Mouse (Mus musculus): Measurements from ENCODE around the gene Ugt1a7c. TPM values are rescaled to one million over a fixed set of nuclear protein-coding genes. Genes with fewer than 3 reads are reported as not detected.
A peak's percentile ranks its signal among the peaks of the same experiment; 100 is the strongest.

The Ugt1a7c gene
- polyA plus RNA-seq, 1 experiment from 2014 or later, result 0.80 TPM

DNA sequence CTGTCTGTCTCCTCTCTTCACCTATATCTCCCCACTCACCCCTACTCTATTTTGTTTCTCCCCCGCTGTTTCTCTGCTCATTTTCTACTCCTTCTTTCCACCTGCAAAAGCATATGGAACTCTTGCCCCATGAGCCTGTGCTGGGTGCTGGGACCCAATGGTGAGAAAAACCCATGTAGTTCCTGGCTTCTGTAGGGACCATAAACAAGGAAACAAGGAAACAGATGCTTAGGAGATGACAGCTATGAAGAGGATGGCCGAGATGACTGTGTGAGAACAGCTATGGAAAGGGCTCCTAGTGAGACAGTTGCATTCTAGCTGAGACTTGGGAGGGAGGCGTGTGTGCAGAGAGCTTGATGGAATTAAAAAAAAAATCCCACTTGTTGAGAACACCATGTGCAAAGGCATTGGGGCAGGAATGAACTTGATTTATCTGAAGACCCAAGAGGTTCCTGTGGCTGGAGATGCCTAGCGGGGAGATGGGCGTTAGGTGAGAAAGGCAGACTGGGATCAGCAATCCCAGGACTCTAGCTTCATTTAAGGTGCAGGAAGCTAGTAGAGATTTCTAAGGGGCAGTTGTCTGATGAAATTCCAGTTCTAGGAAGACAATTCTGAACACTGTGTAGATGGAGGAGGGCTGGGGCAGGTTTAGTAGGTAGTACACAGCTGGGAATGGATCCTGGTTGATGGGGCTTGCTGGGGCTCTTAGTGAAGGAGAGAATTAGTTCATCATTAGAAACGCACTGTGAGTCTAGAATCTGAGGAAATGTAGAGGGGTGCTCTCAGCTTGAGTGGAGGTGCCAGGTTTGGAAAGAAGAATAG is 136.3 kb downstream of the Ugt1a7c start:
- whole genome bisulfite sequencing, result 73% methylated on average over 6 of the region's 6 CpGs
- Histone ChIP-seq H3K9me3 (replicated peaks) (peaks cover 100% of the 10 kb centered on the region), H3K4me1 (no peaks in the 10 kb centered on the region), H3K9ac (no peak overlapping the region), H3K4me3 (no peak overlapping the region), H3K27me3 (no peaks in the 10 kb centered on the region), H3K4me2 (replicated peaks) (no peak overlapping the region), H3K27ac (no peak overlapping the region), H3K36me3 (no peaks in the 10 kb centered on the region)
- ATAC-seq (ENCODE audit: low FRiP score), result no peak

DNA sequence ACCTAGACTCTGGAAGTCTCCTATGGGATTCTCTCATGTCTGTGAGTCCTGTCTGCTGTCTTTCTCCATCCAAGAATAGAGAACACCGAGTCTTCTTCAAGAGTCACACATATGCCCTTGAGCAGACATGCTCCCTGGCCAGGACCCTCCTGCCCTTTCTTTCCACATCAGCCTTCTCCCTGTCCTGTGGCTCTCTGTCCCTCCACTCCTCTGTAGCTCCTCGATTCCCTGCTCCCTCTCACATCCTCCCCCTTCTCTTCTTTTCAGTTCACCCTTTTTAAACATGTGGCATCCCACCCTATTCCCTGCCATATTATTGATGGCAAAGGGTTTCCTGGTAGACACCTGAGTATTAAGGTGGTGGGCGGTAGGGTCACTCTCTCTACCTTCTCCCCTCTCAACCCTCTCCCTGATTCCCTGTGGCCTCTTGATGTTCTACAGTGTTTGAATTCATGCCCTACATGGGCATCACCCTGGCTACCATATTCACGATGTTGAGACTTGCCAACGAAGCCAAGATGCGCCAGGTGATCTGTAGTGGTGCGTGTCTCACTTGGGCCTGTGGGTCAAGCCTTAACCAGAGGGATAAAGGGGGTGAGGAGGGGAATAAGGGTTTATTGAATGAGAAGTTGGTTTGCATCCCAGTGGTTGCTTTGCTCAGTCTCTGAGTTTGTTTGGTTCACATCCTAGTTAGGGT is 137.1 kb downstream of the Ugt1a7c start:
- no peaks in the 10 kb centered on the region for H3K4me1 ChIP-seq
- H3K4me2 ChIP-seq (replicated peaks), result no peak overlapping the region
- no peaks in the 10 kb centered on the region for H3K36me3 ChIP-seq
- no peak overlapping the region for H3K27ac ChIP-seq
- WGBS, result 68% methylated on average over 7 of the region's 7 CpGs
- H3K9me3 ChIP-seq (replicated peaks), result peaks cover 97% of the 10 kb centered on the region
- H3K4me3 ChIP-seq, result no peak overlapping the region
- no peak for ATAC-seq (ENCODE audit: low FRiP score)
- H3K9ac ChIP-seq, result no peak overlapping the region
- H3K27me3 ChIP-seq, result no peaks in the 10 kb centered on the region

DNA sequence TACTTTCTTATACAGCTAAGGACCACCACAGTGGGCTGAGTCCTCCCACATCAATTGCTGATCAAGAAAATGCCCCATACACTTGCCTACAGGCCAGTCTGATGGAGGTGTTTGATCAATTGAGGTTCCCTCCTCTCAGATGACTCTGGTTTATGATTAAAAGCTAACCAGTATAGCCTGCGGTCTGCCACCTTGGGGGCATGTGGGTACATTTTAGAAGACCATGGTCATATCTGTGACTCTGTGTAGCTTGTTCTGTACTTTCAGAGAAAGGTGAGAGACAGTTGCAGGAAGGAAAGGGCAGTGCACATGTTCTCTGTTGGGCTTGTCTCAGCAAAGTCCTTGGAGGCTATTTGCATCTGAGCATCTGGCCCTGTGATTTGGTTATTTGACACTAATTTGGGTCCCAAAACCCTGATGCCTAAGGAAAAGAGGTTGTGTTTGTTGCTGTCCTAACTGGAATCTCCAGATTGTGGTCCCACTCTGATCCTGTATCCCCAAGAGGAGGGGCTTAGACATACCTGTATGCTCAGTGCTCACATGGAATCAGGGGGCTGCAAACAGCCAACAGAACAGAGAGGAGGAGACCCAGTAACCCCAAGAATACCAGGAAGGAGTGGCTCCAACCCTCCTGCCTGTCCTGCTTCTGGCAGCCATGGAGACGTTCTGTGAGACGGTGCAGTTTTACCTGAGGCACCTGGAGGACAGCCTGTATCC is 138.0 kb downstream of the Ugt1a7c start:
- H3K36me3 ChIP-seq, result no peaks in the 10 kb centered on the region
- 54% methylated on average over 3 of the region's 3 CpGs for WGBS
- no peak for ATAC-seq (ENCODE audit: low FRiP score)
- no peak overlapping the region for H3K27ac ChIP-seq
- H3K4me1 ChIP-seq, result no peaks in the 10 kb centered on the region
- H3K4me3 ChIP-seq, result no peak overlapping the region
- H3K4me2 ChIP-seq (replicated peaks), result no peak overlapping the region
- no peaks in the 10 kb centered on the region for H3K27me3 ChIP-seq
- H3K9ac ChIP-seq, result no peak overlapping the region
- H3K9me3 ChIP-seq (replicated peaks), result peaks cover 97% of the 10 kb centered on the region

DNA sequence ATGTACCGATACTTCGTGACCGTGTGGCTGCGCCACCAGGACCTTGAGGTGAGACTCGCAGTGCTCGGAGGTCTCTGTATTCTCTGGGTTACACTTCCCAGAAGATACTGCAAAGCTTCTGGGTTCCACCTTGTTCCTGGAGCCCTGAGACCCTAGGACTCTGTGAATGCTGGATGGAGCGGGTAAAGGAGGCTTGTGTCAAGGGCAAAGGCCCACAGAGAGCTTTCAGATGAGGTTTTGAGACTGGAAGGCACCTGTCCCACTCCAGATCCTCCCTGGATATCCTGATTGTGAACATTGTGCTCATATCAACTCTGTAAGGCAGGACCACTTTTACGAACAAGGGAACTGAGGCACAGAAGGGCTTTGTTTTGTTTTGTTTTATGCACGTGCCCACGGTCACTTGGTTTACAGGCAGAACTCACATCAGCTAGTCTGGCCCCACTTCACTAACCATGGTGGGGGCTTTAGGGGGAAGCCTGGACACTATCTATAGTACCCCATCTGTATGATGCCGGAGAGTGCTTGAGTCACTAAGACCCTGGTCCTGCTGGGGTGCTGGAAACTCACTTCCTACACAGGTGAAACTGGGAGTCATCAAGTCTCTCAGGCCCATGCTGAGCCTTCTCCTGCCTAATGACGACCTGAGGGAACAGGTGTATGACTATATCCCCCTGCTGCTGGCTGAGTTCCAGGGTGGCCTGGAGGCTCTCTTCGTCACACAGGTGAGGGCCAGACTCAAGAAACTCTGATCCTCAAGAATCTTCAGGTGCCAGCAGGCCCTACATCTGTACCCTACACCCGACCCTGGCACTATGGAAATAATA is 138.8 kb downstream of the Ugt1a7c start:
- 68% methylated on average over 14 of the region's 14 CpGs for WGBS

GRCm38 (mm10) chr1:88234248-88234610 is 139.4 kb downstream of the Ugt1a7c start:
- no peaks in the 10 kb centered on the region for H3K36me3 ChIP-seq
- no peak for ATAC-seq (ENCODE audit: low FRiP score)
- no peak overlapping the region for H3K4me3 ChIP-seq
- H3K4me1 ChIP-seq, result no peaks in the 10 kb centered on the region
- H3K9ac ChIP-seq, result no peak overlapping the region
- 66% methylated on average over 4 of the region's 4 CpGs for WGBS
- H3K27me3 ChIP-seq, result no peaks in the 10 kb centered on the region
- no peak overlapping the region for H3K27ac ChIP-seq
- H3K9me3 ChIP-seq (replicated peaks), result peaks cover 97% of the 10 kb centered on the region
- H3K4me2 ChIP-seq (replicated peaks), result no peak overlapping the region

More for the DNA sequence above, 138.8 kb downstream of the Ugt1a7c start:
- H3K4me1 ChIP-seq, result no peaks in the 10 kb centered on the region
- ATAC-seq (ENCODE audit: low FRiP score), result 0 out of 2 replicates have a peak, but pooled peaks have one; percentile 12
- no peak overlapping the region for H3K9ac ChIP-seq
- no peak overlapping the region for H3K27ac ChIP-seq
- no peaks in the 10 kb centered on the region for H3K27me3 ChIP-seq
- H3K4me3 ChIP-seq, result no peak overlapping the region
- peaks cover 97% of the 10 kb centered on the region for H3K9me3 ChIP-seq (replicated peaks)
- no peak overlapping the region for H3K4me2 ChIP-seq (replicated peaks)
- no peaks in the 10 kb centered on the region for H3K36me3 ChIP-seq

GRCm38 (mm10) chr1:88234646-88235045 is 139.8 kb downstream of the Ugt1a7c start:
- Histone ChIP-seq H3K4me2 (replicated peaks) (no peak overlapping the region), H3K9me3 (replicated peaks) (peaks cover 97% of the 10 kb centered on the region), H3K27ac (no peak overlapping the region), H3K36me3 (no peaks in the 10 kb centered on the region), H3K9ac (no peak overlapping the region), H3K4me1 (no peaks in the 10 kb centered on the region), H3K4me3 (no peak overlapping the region), H3K27me3 (no peaks in the 10 kb centered on the region)
- WGBS, result 45% methylated on average over 5 of the region's 5 CpGs
- ATAC-seq (ENCODE audit: low FRiP score), result 0 out of 2 replicates have a peak, but pooled peaks have one; percentile 2

- no peak overlapping the region for H3K4me2 ChIP-seq (replicated peaks)
- peak; percentile 3; the same call in 1 of the 2 replicates for ATAC-seq (ENCODE audit: low FRiP score)
- H3K36me3 ChIP-seq, result no peaks in the 10 kb centered on the region
- H3K27ac ChIP-seq, result no peak overlapping the region
- no peak overlapping the region for H3K9ac ChIP-seq
- peaks cover 97% of the 10 kb centered on the region for H3K9me3 ChIP-seq (replicated peaks)
- H3K4me1 ChIP-seq, result no peaks in the 10 kb centered on the region
- no peaks in the 10 kb centered on the region for H3K27me3 ChIP-seq
- 65% methylated on average over 11 of the region's 11 CpGs for WGBS
- H3K4me3 ChIP-seq, result no peak overlapping the region
Observed at GRCm38 (mm10) chr1:88235046-88235893, 140.4 kb downstream of the Ugt1a7c start.

DNA sequence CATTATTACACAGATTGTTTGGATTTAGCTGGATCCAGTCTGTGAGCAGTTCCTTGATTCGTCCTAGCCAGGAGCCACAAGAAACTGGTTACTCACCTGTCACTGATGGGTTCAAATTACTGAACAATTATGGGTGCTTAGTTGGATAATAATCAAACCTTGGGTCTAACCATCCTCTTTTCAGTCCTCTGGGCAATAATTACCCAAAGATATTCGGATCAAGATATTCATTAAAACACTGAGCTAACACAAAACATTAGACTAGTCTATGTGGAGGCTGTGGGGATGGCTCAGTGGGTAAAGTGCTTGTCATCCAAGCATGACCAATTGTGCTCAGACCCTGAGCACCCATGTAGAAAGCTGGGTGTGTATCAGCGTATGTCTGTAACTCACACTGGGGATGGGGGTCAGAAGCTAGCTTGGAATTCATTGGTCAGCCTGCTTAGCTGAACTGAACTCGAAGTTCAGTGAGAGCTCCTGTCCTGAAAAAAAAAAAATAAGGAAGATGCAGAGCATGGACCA is 141.1 kb downstream of the Ugt1a7c start:
- no peak overlapping the region for H3K4me2 ChIP-seq (replicated peaks)
- H3K4me3 ChIP-seq, result no peak overlapping the region
- no peak overlapping the region for H3K9ac ChIP-seq
- ATAC-seq (ENCODE audit: low FRiP score), result no peak
- WGBS, result 63% methylated on average over 4 of the region's 4 CpGs
- no peaks in the 10 kb centered on the region for H3K36me3 ChIP-seq
- H3K27ac ChIP-seq, result no peak overlapping the region
- peaks cover 97% of the 10 kb centered on the region for H3K9me3 ChIP-seq (replicated peaks)
- no peaks in the 10 kb centered on the region for H3K27me3 ChIP-seq
- H3K4me1 ChIP-seq, result no peaks in the 10 kb centered on the region

GRCm38 (mm10) chr1:88237311-88237710 is 142.4 kb downstream of the Ugt1a7c start:
- ATAC-seq (ENCODE audit: low FRiP score), result no peak
- Histone ChIP-seq H3K27ac (no peak overlapping the region), H3K9me3 (replicated peaks) (peaks cover 95% of the 10 kb centered on the region)

GRCm38 (mm10) chr1:88238771-88239170 is 143.9 kb downstream of the Ugt1a7c start:
- peak; percentile 15; the same call in 1 of the 2 replicates for ATAC-seq (ENCODE audit: low FRiP score)
- Histone ChIP-seq H3K9ac (no peak overlapping the region), H3K4me3 (no peak overlapping the region), H3K4me1 (no peaks in the 10 kb centered on the region), H3K27ac (no peak overlapping the region), H3K9me3 (replicated peaks) (peaks cover 93% of the 10 kb centered on the region), H3K27me3 (no peaks in the 10 kb centered on the region), H3K36me3 (no peaks in the 10 kb centered on the region), H3K4me2 (replicated peaks) (no peak overlapping the region)
- 80% methylated on average over 6 of the region's 6 CpGs for WGBS

More at GRCm38 (mm10) chr1:88237311-88237710, 142.4 kb downstream of the Ugt1a7c start:
- H3K4me2 ChIP-seq (replicated peaks), result no peak overlapping the region
- no peaks in the 10 kb centered on the region for H3K36me3 ChIP-seq
- no peak overlapping the region for H3K4me3 ChIP-seq
- no peak overlapping the region for H3K9ac ChIP-seq
- WGBS, result 78% methylated on average over 5 of the region's 5 CpGs
- H3K4me1 ChIP-seq, result no peaks in the 10 kb centered on the region
- no peaks in the 10 kb centered on the region for H3K27me3 ChIP-seq

DNA sequence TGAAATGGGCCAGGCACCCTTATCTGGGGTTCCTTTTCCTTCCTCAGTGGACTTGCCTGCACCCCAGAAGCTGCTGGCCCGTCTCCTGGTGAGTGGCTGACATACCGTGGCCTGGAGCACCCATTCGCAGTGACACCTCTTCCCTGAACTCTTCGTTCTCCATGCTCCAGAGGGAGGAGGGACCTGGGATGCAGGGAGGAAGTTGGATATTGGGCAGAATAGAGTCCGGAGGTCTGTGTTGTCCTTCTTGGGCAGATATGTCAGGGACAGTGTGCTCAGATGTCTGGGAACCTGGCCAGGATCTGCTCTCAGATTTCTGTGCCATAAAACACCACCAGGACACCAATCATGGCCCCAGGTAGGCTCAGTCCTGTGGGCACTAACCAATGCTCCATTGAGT is 145.2 kb downstream of the Ugt1a7c start:
- Histone ChIP-seq H3K4me3 (no peak overlapping the region), H3K27ac (no peak overlapping the region), H3K4me1 (no peaks in the 10 kb centered on the region), H3K36me3 (no peaks in the 10 kb centered on the region), H3K9me3 (replicated peaks) (peaks cover 92% of the 10 kb centered on the region), H3K27me3 (no peaks in the 10 kb centered on the region), H3K9ac (no peak overlapping the region), H3K4me2 (replicated peaks) (no peak overlapping the region)
- WGBS, result 74% methylated on average over 5 of the region's 5 CpGs
- ATAC-seq (ENCODE audit: low FRiP score), result no peak
